Mouse (Mus musculus) embryonic facial prominence, embryonic 12.5 days (tissue): Measurements from ENCODE around the gene Arap1. TPM values are rescaled to one million over a fixed set of nuclear protein-coding genes. Genes with fewer than 3 reads are reported as not detected.
A peak's percentile ranks its signal among the peaks of the same experiment; 100 is the strongest.

Source experiments
- ATAC-seq: fragments of 200-750 bp; cut with Nextera tagmentation; 2 replicates; pipeline ENCODE4 v1.8.0; 2017; ENCODE audit not compliant: insufficient number of reproducible peaks, insufficient read depth, low FRiP score, low TSS enrichment
- H3K27ac ChIP-seq: fragments of 300-500 bp; sonication (generic); 2 replicates; pipeline ENCODE4 v1.5.1; 2016; ENCODE audit warnings: mild to moderate bottlenecking
- H3K27me3 ChIP-seq: fragments of 300-500 bp; sonication (generic); 2 replicates; pipeline ENCODE4 v1.6.1; 2016; ENCODE audit warnings: mild to moderate bottlenecking, moderate library complexity
- H3K36me3 ChIP-seq: fragments of 300-500 bp; sonication (generic); 2 replicates; pipeline ENCODE4 v1.6.1; 2016; ENCODE audit warnings: mild to moderate bottlenecking
- H3K4me1 ChIP-seq: fragments of 300-500 bp; sonication (generic); 2 replicates; pipeline ENCODE4 v1.6.1; 2016
- H3K4me2 ChIP-seq: fragments of 300-500 bp; sonication (generic); replicated peaks from 2 replicates; pipeline ENCODE4 v1.6.1; 2016; ENCODE audit warnings: mild to moderate bottlenecking, moderate library complexity
- H3K4me3 ChIP-seq: fragments of 300-500 bp; sonication (generic); 2 replicates; pipeline ENCODE4 v1.5.1; 2016; ENCODE audit warnings: mild to moderate bottlenecking
- H3K9ac ChIP-seq: fragments of 300-500 bp; sonication (generic); 2 replicates; pipeline ENCODE4 v1.6.1; 2016; ENCODE audit warnings: mild to moderate bottlenecking, moderate library complexity
- H3K9me3 ChIP-seq: fragments of 300-500 bp; sonication (generic); 2 replicates; pipeline ENCODE4 v1.6.1; 2016; ENCODE audit warnings: mild to moderate bottlenecking, moderate library complexity
- WGBS: fragments of 180-500 bp; shearing (Covaris S2); methylation state at CpG from one replicate; pipeline ENCODE4 v1.1.7; 2016; 5-methylcytosine and 5-hydroxymethylcytosine counted together
- polyA plus RNA-seq: library from polyadenylated mRNA; unstranded; fragments of >200 nt; fragmentation: Nextera tagmentation; extraction: Ambion mirVana; gene quantifications from 2 replicates; pipeline ENCODE4 v1.2.1, GENCODE M21; 2016

The Arap1 gene
- 23.9 and 29.7 TPM in 2 replicates for polyA plus RNA-seq

- peak within 1 kb of the TSS; percentile 95 for H3K4me2 ChIP-seq
- peak within 1 kb of the TSS; percentile 50 for H3K9ac ChIP-seq
- no peak within 1 kb of the TSS for H3K27ac ChIP-seq
- peak; percentile 58 for ATAC-seq
- H3K9me3 ChIP-seq, result no peaks in the 10 kb centered on the region
- WGBS, result under 1% methylated on average over 35 of the region's 35 CpGs
- H3K36me3 ChIP-seq, result no peaks in the 10 kb centered on the region
- H3K4me3 ChIP-seq, result peak within 1 kb of the TSS; percentile 55
- H3K27me3 ChIP-seq, result peaks cover 16% of the 10 kb centered on the region
- 0 out of 2 replicates have a peak, but pooled peaks cover 5% of the 10 kb centered on the region for H3K4me1 ChIP-seq
Measured at GRCm38 (mm10) chr7:101347767-101348270, at the start of gene Arap1. Gene Arap1, plus strand, starts transcription at chr7:101348067.

DNA sequence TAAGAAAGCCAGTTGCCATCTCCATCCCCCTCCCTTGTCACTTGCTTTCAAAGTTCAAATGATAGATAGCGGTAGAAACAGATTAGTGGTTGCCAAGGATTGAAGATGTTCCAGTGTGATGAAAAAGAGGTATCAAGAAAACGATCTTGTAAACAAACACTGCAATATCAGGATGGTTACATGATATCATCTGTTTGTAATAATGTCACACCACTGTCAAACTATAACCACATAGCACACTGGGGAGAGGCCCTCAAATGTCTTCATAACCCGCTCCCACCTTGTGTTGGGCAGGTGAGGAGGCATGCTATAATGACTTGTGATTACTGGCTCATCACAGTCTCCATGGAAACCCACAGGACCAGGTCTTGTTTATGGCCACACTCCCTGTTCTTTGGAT lies 49.5 kb upstream of the Arap1 start:
- no peak for ATAC-seq
- Histone ChIP-seq H3K9me3 (no peaks in the 10 kb centered on the region), H3K9ac (no peak overlapping the region), H3K4me2 (no peak overlapping the region), H3K4me1 (peaks cover 19% of the 10 kb centered on the region), H3K36me3 (no peaks in the 10 kb centered on the region), H3K4me3 (no peak overlapping the region), H3K27me3 (peaks cover 29% of the 10 kb centered on the region), H3K27ac (no peak overlapping the region)
- 77% methylated on average over 3 of the region's 3 CpGs for WGBS

DNA sequence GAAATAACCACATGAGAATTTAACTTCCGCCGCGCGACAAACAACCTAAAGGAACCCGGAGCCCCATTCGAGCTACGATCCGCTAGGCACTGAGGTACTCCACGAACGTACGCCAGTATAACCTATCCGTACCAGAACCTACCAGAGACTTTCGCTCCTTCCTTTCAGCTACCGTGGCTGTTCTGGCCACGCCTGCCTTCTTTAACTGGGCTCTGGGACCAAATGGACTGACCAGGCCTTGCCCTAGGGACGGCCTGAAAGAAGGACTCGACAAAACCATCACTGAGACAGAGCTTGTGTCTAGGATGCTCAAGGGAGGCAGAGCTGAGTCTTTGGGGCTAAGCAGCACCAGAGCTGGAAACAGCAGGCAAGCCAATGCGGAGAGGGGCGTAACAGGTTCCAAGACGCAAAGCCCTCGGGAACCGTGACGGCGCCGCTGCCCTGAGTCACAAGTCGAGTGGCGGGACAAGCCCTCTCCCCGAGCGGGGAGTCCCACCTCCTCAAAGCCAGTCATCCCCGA lies 46.4 kb upstream of the Arap1 start:
- Histone ChIP-seq H3K4me2 (peak overlapping the region; percentile 78), H3K27ac (no peak overlapping the region; the same call in 1 of the 2 replicates), H3K9ac (peak overlapping the region; percentile 54), H3K4me1 (peaks cover 17% of the 10 kb centered on the region), H3K9me3 (no peaks in the 10 kb centered on the region), H3K36me3 (no peaks in the 10 kb centered on the region), H3K27me3 (peaks cover 22% of the 10 kb centered on the region), H3K4me3 (peak overlapping the region; percentile 71)
- 0 out of 2 replicates have a peak, but pooled peaks have one; percentile 0 for ATAC-seq
- under 1% methylated on average over 30 of the region's 30 CpGs for WGBS

- Histone ChIP-seq H3K27me3 (peaks cover 20% of the 10 kb centered on the region), H3K27ac (no peak within 1 kb of the TSS; the same call in 1 of the 2 replicates), H3K36me3 (no peaks in the 10 kb centered on the region), H3K4me3 (peak within 1 kb of the TSS; percentile 71), H3K9me3 (no peaks in the 10 kb centered on the region), H3K9ac (peak within 1 kb of the TSS; percentile 54), H3K4me1 (peaks cover 14% of the 10 kb centered on the region), H3K4me2 (peak within 1 kb of the TSS; percentile 78)
- WGBS, result under 1% methylated on average over 39 of the region's 39 CpGs
- peak; percentile 94 for ATAC-seq
Measured at GRCm38 (mm10) chr7:101301881-101302456, 45.9 kb upstream of the Arap1 start, which contains the start of gene Atg16l2. Gene Atg16l2, minus strand, starts transcription at chr7:101302251.

GRCm38 (mm10) chr7:101302691-101303090 lies 45.2 kb upstream of the Arap1 start:
- no peaks in the 10 kb centered on the region for H3K36me3 ChIP-seq
- peak overlapping the region; percentile 78 for H3K4me2 ChIP-seq
- H3K9me3 ChIP-seq, result no peaks in the 10 kb centered on the region
- peak overlapping the region; percentile 54; the same call in 1 of the 2 replicates for H3K9ac ChIP-seq
- peaks cover 16% of the 10 kb centered on the region for H3K27me3 ChIP-seq
- peak overlapping the region; percentile 71 for H3K4me3 ChIP-seq
- no peak overlapping the region for H3K27ac ChIP-seq
- 24% methylated on average over 7 of the region's 7 CpGs for WGBS
- ATAC-seq, result no peak
- H3K4me1 ChIP-seq, result peaks cover 12% of the 10 kb centered on the region

DNA sequence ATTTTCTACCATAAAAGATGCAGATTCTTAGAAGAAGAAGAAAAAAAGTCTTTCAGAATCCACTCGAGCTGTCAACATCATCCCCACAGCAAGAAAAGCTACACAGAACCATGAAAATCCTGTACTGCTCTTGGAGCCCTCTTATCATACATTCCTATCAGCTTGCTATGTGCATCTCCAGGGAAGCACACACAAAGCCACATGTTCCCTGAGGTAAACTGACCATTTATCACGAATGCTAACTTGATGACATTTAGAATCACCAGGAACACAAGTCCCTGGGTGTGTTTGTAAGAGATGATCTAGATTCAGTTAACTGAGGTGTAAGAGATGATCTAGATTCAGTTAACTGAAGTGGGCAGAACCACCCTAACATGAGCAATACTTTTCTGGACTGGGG lies 41.0 kb upstream of the Arap1 start:
- ATAC-seq, result no peak
- no peak overlapping the region for H3K27ac ChIP-seq

GRCm38 (mm10) chr7:101309985-101310326 lies 37.9 kb upstream of the Arap1 start:
- Histone ChIP-seq H3K9me3 (no peaks in the 10 kb centered on the region), H3K4me1 (0 out of 2 replicates have a peak, but pooled peaks cover 3% of the 10 kb centered on the region), H3K27me3 (no peaks in the 10 kb centered on the region), H3K27ac (0 out of 2 replicates have a peak overlapping the region, but pooled peaks have one; percentile 87), H3K4me3 (peak overlapping the region; percentile 56), H3K4me2 (peak overlapping the region; percentile 49), H3K36me3 (no peaks in the 10 kb centered on the region), H3K9ac (no peak overlapping the region)
- WGBS, result 35% methylated on average over 5 of the region's 5 CpGs
- ATAC-seq, result no peak; the same call in none of the 2 replicates

More for the DNA sequence above, 41.0 kb upstream of the Arap1 start:
- Histone ChIP-seq H3K9ac (no peak overlapping the region), H3K36me3 (no peaks in the 10 kb centered on the region), H3K4me1 (0 out of 2 replicates have a peak, but pooled peaks cover 3% of the 10 kb centered on the region), H3K27me3 (no peaks in the 10 kb centered on the region), H3K4me3 (no peak overlapping the region), H3K4me2 (no peak overlapping the region), H3K9me3 (no peaks in the 10 kb centered on the region)
- 34% methylated on average over 2 of the region's 2 CpGs for WGBS

DNA sequence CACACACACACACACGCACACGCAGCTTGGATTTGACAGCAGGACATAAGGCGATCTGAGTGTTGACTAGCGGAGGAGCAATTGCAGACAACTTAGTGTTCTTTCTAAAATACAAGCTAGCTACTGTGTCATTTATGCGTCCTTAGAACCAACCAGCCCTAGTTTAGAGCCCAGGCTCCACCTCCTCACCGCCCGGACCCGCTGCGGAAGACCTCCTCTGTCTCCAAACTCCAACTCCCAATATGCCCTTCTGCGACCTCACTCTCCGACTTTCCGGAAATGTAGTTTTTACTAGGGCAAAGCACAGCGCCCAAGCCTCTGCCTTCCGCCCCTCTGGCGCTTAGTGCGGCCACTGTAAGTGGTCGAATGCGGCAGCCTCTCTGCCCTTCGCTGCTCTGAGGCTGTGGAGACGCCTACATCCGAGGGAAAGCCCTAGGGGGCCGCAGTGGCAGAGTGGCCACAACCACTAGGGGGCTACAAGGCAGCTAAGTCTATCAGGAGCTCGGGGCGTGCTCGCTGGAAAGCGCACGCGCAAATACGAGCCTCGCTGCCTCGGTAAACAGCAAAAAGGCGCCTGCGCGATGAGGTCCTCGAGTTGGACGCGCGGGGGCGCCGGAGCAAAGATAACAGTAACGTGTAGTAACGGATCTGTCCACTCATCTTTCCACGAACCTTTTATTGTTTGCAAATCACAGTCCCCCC lies 37.4 kb upstream of the Arap1 start:
- Histone ChIP-seq H3K27me3 (no peaks in the 10 kb centered on the region), H3K4me3 (peak overlapping the region; percentile 56), H3K36me3 (no peaks in the 10 kb centered on the region), H3K27ac (peak overlapping the region; percentile 87), H3K9ac (peak overlapping the region; percentile 53; the same call in 1 of the 2 replicates), H3K4me2 (peak overlapping the region; percentile 49), H3K4me1 (0 out of 2 replicates have a peak, but pooled peaks cover 3% of the 10 kb centered on the region), H3K9me3 (no peaks in the 10 kb centered on the region)
- peak; percentile 92 for ATAC-seq
- 1% methylated on average over 43 of the region's 43 CpGs for WGBS

GRCm38 (mm10) chr7:101311061-101311460 lies 36.8 kb upstream of the Arap1 start:
- 36% methylated on average over 2 of the region's 2 CpGs for WGBS
- Histone ChIP-seq H3K4me2 (peak overlapping the region; percentile 49), H3K27me3 (no peaks in the 10 kb centered on the region), H3K9ac (peak overlapping the region; percentile 53), H3K36me3 (no peaks in the 10 kb centered on the region), H3K9me3 (no peaks in the 10 kb centered on the region), H3K4me1 (0 out of 2 replicates have a peak, but pooled peaks cover 3% of the 10 kb centered on the region), H3K4me3 (peak overlapping the region; percentile 56), H3K27ac (no peak overlapping the region)
- ATAC-seq, result no peak

DNA sequence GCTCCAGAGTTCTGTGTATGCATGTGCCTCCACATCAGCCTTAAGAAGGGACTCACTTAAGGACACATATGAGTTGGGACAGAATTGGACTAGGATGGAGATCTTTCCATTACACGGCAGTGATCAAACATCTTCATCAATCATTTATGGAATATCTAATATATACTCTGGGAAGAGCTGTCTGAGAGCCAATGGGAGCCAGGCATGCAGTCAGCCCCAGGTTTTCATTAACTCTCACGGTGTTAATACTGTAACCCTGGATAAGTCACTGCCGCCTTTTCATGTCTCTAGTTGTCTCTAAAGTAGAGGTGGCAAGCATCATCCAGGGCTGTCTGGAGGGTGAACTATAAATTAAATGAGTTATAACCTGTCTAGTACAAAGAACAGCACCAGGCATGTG lies 34.8 kb upstream of the Arap1 start:
- Histone ChIP-seq H3K4me1 (0 out of 2 replicates have a peak, but pooled peaks cover 3% of the 10 kb centered on the region), H3K27ac (no peak overlapping the region), H3K9ac (no peak overlapping the region), H3K4me2 (no peak overlapping the region), H3K36me3 (no peaks in the 10 kb centered on the region), H3K27me3 (no peaks in the 10 kb centered on the region), H3K4me3 (no peak overlapping the region), H3K9me3 (no peaks in the 10 kb centered on the region)
- 83% methylated on average over 3 of the region's 3 CpGs for whole genome bisulfite sequencing
- no peak for ATAC-seq

DNA sequence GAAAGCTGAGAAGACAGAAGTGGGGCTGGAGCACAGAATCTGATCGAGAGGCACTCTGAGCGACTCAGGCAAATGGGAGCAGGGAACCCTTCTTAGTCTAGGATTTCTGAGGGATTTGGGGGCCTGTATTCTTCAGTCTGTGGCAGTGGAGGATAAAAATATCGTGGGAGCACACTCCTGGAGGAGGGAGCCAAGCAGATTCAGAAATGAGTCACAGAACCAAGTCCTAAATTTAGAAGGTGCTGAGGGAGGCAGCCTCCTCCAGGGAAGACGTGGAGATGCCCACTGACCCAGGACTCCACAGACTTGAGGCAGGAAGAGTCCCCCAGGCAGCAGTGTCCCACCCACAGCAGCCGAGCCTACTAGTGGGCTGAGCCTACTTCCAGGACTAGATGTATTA lies 33.5 kb upstream of the Arap1 start:
- ATAC-seq, result no peak

More for the DNA sequence above, 33.5 kb upstream of the Arap1 start:
- H3K4me3 ChIP-seq, result no peak overlapping the region
- no peaks in the 10 kb centered on the region for H3K9me3 ChIP-seq
- H3K36me3 ChIP-seq, result no peaks in the 10 kb centered on the region
- no peak overlapping the region for H3K27ac ChIP-seq
- H3K27me3 ChIP-seq, result peaks cover 6% of the 10 kb centered on the region
- H3K4me1 ChIP-seq, result 0 out of 2 replicates have a peak, but pooled peaks cover 3% of the 10 kb centered on the region
- H3K9ac ChIP-seq, result no peak overlapping the region
- H3K4me2 ChIP-seq, result no peak overlapping the region
- WGBS, result 66% methylated on average over 5 of the region's 5 CpGs
